Mouse (Mus musculus) CH12.LX (cell line): ENCODE results near the gene Actr3.

Experiments
- CTCF ChIP-seq, 2 experiments: IDR thresholded peaks in 1 of 2; conservative IDR thresholded peaks in 1 of 2; 2 replicates each; pipeline ENCODE4 v1.5.1; 2011 to 2012; ENCODE audit warnings: low read depth in 2 of 2, low read length in 2 of 2, improper control_type of control experiment in 1 of 2, inconsistent platforms in 1 of 2, mild to moderate bottlenecking in 1 of 2, moderate library complexity in 1 of 2
- EP300 ChIP-seq: IDR thresholded peaks from 2 replicates; pipeline ENCODE4 v1.6.1; 2011; ENCODE audit warnings: low read length, improper control_type of control experiment
- ETS1 ChIP-seq: conservative IDR thresholded peaks from 2 replicates; pipeline ENCODE4 v1.6.1; 2012; ENCODE audit warnings: low read depth, mild to moderate bottlenecking, inconsistent platforms, low read length, improper control_type of control experiment, moderate library complexity
- MXI1 ChIP-seq: IDR thresholded peaks from 2 replicates; pipeline ENCODE4 v1.6.1; 2011; ENCODE audit warnings: mild to moderate bottlenecking, low read depth, low read length, improper control_type of control experiment
- POLR2AphosphoS2 ChIP-seq: IDR thresholded peaks from 2 replicates; pipeline ENCODE4 v1.6.1; 2011; ENCODE audit warnings: low read depth, low read length, improper control_type of control experiment
- USF1 ChIP-seq: IDR thresholded peaks from 2 replicates; pipeline ENCODE4 v1.6.1; 2014; ENCODE audit warnings: low read depth, mild to moderate bottlenecking, inconsistent platforms, low read length, improper control_type of control experiment

DNA sequence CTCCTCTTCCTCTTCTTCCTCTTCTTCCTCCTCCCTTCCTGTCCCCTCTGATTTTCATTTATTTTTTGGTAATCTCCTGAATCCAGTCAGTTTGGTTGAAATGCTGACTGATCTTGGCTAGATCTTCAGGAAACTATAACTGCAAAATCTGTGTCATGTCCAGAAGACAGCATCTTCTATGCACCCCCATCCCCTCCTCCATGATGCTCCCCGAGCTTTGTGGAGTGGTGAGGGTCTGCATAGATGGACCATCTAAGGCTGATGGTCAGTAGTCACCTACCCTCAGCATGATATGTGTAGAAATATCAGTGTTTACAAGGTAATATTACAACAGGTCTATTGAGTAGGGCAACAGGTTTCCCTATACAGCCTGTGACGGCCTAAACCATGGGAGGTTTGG, 1.6 kb upstream of the Actr3 start:
- TF ChIP-seq POLR2AphosphoS2 (no peak), EP300 (no peak), MXI1 (no peak), ETS1 (no peak), CTCF (conservative IDR thresholded peaks at IDR 0.05 in 1 of 2, IDR thresholded peaks at IDR 0.05 in 1 of 2; ENCODE audit: low read depth in 2 of 2, low read length in 2 of 2) (no peak), USF1 (no peak)
